In the genomic region with DNA sequence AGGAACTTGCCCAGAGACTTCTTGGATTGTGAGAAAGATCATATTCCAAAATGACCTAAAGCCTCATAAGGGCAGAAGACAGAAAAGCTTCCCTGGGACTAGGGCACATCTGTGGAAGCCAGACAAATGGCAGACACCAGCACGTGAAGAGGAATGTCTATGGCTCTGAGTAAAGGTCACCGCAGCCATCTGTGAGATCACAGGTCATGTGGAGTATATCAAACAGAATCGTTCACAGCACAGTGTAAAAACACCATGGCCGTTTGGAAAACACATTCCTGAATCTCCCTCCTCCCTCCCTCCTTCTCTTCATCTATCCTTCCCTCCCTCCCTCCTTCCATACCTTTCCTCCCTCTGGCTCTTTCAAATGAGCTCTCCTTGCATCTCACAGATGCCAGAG, we compare ENCODE assay signal across 15 mouse cellular contexts.
"Had no signal": no experiment of that assay in that cellular context is flagged by ENCODE, and none has a peak within 500 bp of the region (broad histone marks: within the 10 kb centered on the region; RNA-seq: fewer than 3 reads in every experiment).

No protein-coding gene starts in this region.

- H3K4me2 ChIP-seq: kidney, embryonic 15.5 days; liver, embryonic 13.5 days; midbrain, embryonic 12.5 days; midbrain, embryonic 15.5 days; neural tube, embryonic 13.5 days had no signal

- ATAC-seq: midbrain, embryonic 15.5 days had no signal

- H3K27ac ChIP-seq: kidney, embryonic 15.5 days; layer of hippocampus, adult 2 months; liver, embryonic 13.5 days; midbrain, embryonic 12.5 days; midbrain, embryonic 15.5 days; neural tube, embryonic 13.5 days; stomach, postnatal 0 days had no signal

- H3K27me3 ChIP-seq: kidney, embryonic 15.5 days; liver, embryonic 13.5 days; midbrain, embryonic 12.5 days; midbrain, embryonic 15.5 days; neural tube, embryonic 13.5 days had no signal

- DNase-seq: kidney, adult 8-10 months; kidney, postnatal 25 days; layer of hippocampus, adult 9-11 months; liver, embryonic 13.5 days; lung, adult 2 months; lung, postnatal 14 days; lung, postnatal 4 days; right cerebral cortex, postnatal 4 days; thymus, postnatal 25 days had no signal

- H3K4me1 ChIP-seq: liver, embryonic 13.5 days; midbrain, embryonic 12.5 days; midbrain, embryonic 15.5 days had no signal

- H3K9me3 ChIP-seq: kidney, embryonic 15.5 days; liver, embryonic 13.5 days; midbrain, embryonic 12.5 days; midbrain, embryonic 15.5 days; neural tube, embryonic 13.5 days had no signal

- H3K36me3 ChIP-seq: liver, embryonic 13.5 days; midbrain, embryonic 12.5 days had no signal

- H3K9ac ChIP-seq: kidney, embryonic 15.5 days; liver, embryonic 13.5 days; midbrain, embryonic 12.5 days; midbrain, embryonic 15.5 days; neural tube, embryonic 13.5 days had no signal

- H3K4me3 ChIP-seq: kidney, embryonic 15.5 days; layer of hippocampus, adult 2 months; liver, embryonic 13.5 days; midbrain, embryonic 12.5 days; midbrain, embryonic 15.5 days; neural tube, embryonic 13.5 days had no signal
